Mouse (Mus musculus): ENCODE measurements around the gene Pop4.

The Pop4 gene

GRCm38 (mm10) chr7:38219526-38219925 lies 51.7 kb downstream of the Pop4 start:
- DNase-seq = no peak

- DNase-seq = no peak
Observed at GRCm38 (mm10) chr7:38218631-38219367, 52.4 kb downstream of the Pop4 start.

GRCm38 (mm10) chr7:38217417-38218171 lies 53.6 kb downstream of the Pop4 start:
- DNase-seq = peak; percentile 88

GRCm38 (mm10) chr7:38215697-38216096 lies 55.5 kb downstream of the Pop4 start:
- DNase-seq = no peak

- no peak for DNase-seq
Observed at GRCm38 (mm10) chr7:38215281-38215680, 55.9 kb downstream of the Pop4 start.

GRCm38 (mm10) chr7:38214473-38215214 lies 56.6 kb downstream of the Pop4 start:
- no peak for DNase-seq

GRCm38 (mm10) chr7:38212651-38213062 lies 58.6 kb downstream of the Pop4 start:
- DNase-seq = no peak
